Mouse (Mus musculus): ENCODE results near the gene Actbl2. TPM values are rescaled to one million over a fixed set of nuclear protein-coding genes. Genes with fewer than 3 reads are reported as not detected.

The Actbl2 gene
- not detected in 2 replicates for polyA plus RNA-seq (2011; ENCODE audit: insufficient read depth, insufficient read length, low read depth, missing spikeins)

GRCm38 (mm10) chr13:111254713-111255112 lies at the start of gene Actbl2:
Gene Actbl2 (plus strand): TSS chr13:111255013.
- Histone ChIP-seq H3K36me3 (ENCODE audit: control insufficient read depth, insufficient read depth, low read length, poor library complexity, severe bottlenecking) (no peaks in the 10 kb centered on the region), H3K4me1 (ENCODE audit: control insufficient read depth, insufficient read depth, low read length) (no peaks in the 10 kb centered on the region), H3K4me3 (ENCODE audit: low read depth, low read length) (no peak within 1 kb of the TSS), H3K9ac (ENCODE audit: low read depth, poor library complexity, severe bottlenecking) (no peak within 1 kb of the TSS), H3K9me3 (replicated peaks; ENCODE audit: control insufficient read depth, insufficient read depth, low read length, poor library complexity, severe bottlenecking) (no peaks in the 10 kb centered on the region), H3K27ac (ENCODE audit: insufficient read depth, low read length) (no peak within 1 kb of the TSS), H3K27me3 (ENCODE audit: control insufficient read depth, insufficient read depth, low read length, poor library complexity, severe bottlenecking) (no peaks in the 10 kb centered on the region; the same call in 1 of the 2 replicates)
- no peak for TF ChIP-seq CTCF (IDR thresholded peaks at IDR 0.05; ENCODE audit: low read depth, low read length)
- no peak for TF ChIP-seq POLR2A (IDR thresholded peaks at IDR 0.05; ENCODE audit: insufficient read depth, low read length)
- no peak for TF ChIP-seq EP300 (IDR thresholded peaks at IDR 0.05; ENCODE audit: insufficient read depth, low read depth, low read length)

GRCm38 (mm10) chr13:111210649-111211378 lies 44.0 kb upstream of the Actbl2 start:
- Histone ChIP-seq H3K36me3 (ENCODE audit: control insufficient read depth, insufficient read depth, low read length, poor library complexity, severe bottlenecking) (no peaks in the 10 kb centered on the region), H3K9ac (ENCODE audit: low read depth, poor library complexity, severe bottlenecking) (no peak overlapping the region), H3K27me3 (ENCODE audit: control insufficient read depth, insufficient read depth, low read length, poor library complexity, severe bottlenecking) (no peaks in the 10 kb centered on the region), H3K9me3 (replicated peaks; ENCODE audit: control insufficient read depth, insufficient read depth, low read length, poor library complexity, severe bottlenecking) (no peaks in the 10 kb centered on the region), H3K27ac (ENCODE audit: insufficient read depth, low read length) (no peak overlapping the region), H3K4me3 (ENCODE audit: low read depth, low read length) (no peak overlapping the region), H3K4me1 (ENCODE audit: control insufficient read depth, insufficient read depth, low read length) (no peaks in the 10 kb centered on the region)
- TF ChIP-seq CTCF (IDR thresholded peaks at IDR 0.05; ENCODE audit: low read depth, low read length): no peak
- no peak for TF ChIP-seq EP300 (IDR thresholded peaks at IDR 0.05; ENCODE audit: insufficient read depth, low read depth, low read length)
- TF ChIP-seq POLR2A (IDR thresholded peaks at IDR 0.05; ENCODE audit: insufficient read depth, low read length): no peak

- Histone ChIP-seq H3K27ac (ENCODE audit: insufficient read depth, low read length) (no peak overlapping the region), H3K4me1 (ENCODE audit: control insufficient read depth, insufficient read depth, low read length) (no peaks in the 10 kb centered on the region), H3K27me3 (ENCODE audit: control insufficient read depth, insufficient read depth, low read length, poor library complexity, severe bottlenecking) (no peaks in the 10 kb centered on the region), H3K36me3 (ENCODE audit: control insufficient read depth, insufficient read depth, low read length, poor library complexity, severe bottlenecking) (no peaks in the 10 kb centered on the region), H3K9me3 (replicated peaks; ENCODE audit: control insufficient read depth, insufficient read depth, low read length, poor library complexity, severe bottlenecking) (no peaks in the 10 kb centered on the region), H3K4me3 (ENCODE audit: low read depth, low read length) (no peak overlapping the region), H3K9ac (ENCODE audit: low read depth, poor library complexity, severe bottlenecking) (no peak overlapping the region)
- no peak for TF ChIP-seq POLR2A (IDR thresholded peaks at IDR 0.05; ENCODE audit: insufficient read depth, low read length)
- TF ChIP-seq CTCF (IDR thresholded peaks at IDR 0.05; ENCODE audit: low read depth, low read length): no peak
- TF ChIP-seq EP300 (IDR thresholded peaks at IDR 0.05; ENCODE audit: insufficient read depth, low read depth, low read length): no peak
These were observed 26.0 kb upstream of the Actbl2 start for GRCm38 (mm10) chr13:111228768-111229167.

- H3K9ac ChIP-seq (ENCODE audit: low read depth, poor library complexity, severe bottlenecking): no peak overlapping the region
- H3K4me1 ChIP-seq (ENCODE audit: control insufficient read depth, insufficient read depth, low read length): no peaks in the 10 kb centered on the region
- no peak overlapping the region for H3K4me3 ChIP-seq (ENCODE audit: low read depth, low read length)
- no peaks in the 10 kb centered on the region for H3K9me3 ChIP-seq (replicated peaks; ENCODE audit: control insufficient read depth, insufficient read depth, low read length, poor library complexity, severe bottlenecking)
- no peaks in the 10 kb centered on the region for H3K36me3 ChIP-seq (ENCODE audit: control insufficient read depth, insufficient read depth, low read length, poor library complexity, severe bottlenecking)
- no peak overlapping the region for H3K27ac ChIP-seq (ENCODE audit: insufficient read depth, low read length)
- no peaks in the 10 kb centered on the region for H3K27me3 ChIP-seq (ENCODE audit: control insufficient read depth, insufficient read depth, low read length, poor library complexity, severe bottlenecking)
- TF ChIP-seq CTCF (IDR thresholded peaks at IDR 0.05; ENCODE audit: low read depth, low read length) (no peak), EP300 (IDR thresholded peaks at IDR 0.05; ENCODE audit: insufficient read depth, low read depth, low read length) (no peak), POLR2A (IDR thresholded peaks at IDR 0.05; ENCODE audit: insufficient read depth, low read length) (no peak)
These were observed 25.3 kb upstream of the Actbl2 start for GRCm38 (mm10) chr13:111229541-111229940.

- Histone ChIP-seq H3K27me3 (ENCODE audit: control insufficient read depth, insufficient read depth, low read length, poor library complexity, severe bottlenecking) (no peaks in the 10 kb centered on the region), H3K4me1 (ENCODE audit: control insufficient read depth, insufficient read depth, low read length) (no peaks in the 10 kb centered on the region), H3K36me3 (ENCODE audit: control insufficient read depth, insufficient read depth, low read length, poor library complexity, severe bottlenecking) (no peaks in the 10 kb centered on the region), H3K27ac (ENCODE audit: insufficient read depth, low read length) (no peak overlapping the region), H3K4me3 (ENCODE audit: low read depth, low read length) (no peak overlapping the region), H3K9ac (ENCODE audit: low read depth, poor library complexity, severe bottlenecking) (no peak overlapping the region), H3K9me3 (replicated peaks; ENCODE audit: control insufficient read depth, insufficient read depth, low read length, poor library complexity, severe bottlenecking) (no peaks in the 10 kb centered on the region)
- no peak for TF ChIP-seq EP300 (IDR thresholded peaks at IDR 0.05; ENCODE audit: insufficient read depth, low read depth, low read length)
- TF ChIP-seq CTCF (IDR thresholded peaks at IDR 0.05; ENCODE audit: low read depth, low read length): no peak
- TF ChIP-seq POLR2A (IDR thresholded peaks at IDR 0.05; ENCODE audit: insufficient read depth, low read length): no peak
These were observed 22.4 kb upstream of the Actbl2 start for GRCm38 (mm10) chr13:111232416-111232815.

- H3K9ac ChIP-seq (ENCODE audit: low read depth, poor library complexity, severe bottlenecking): no peak overlapping the region
- no peaks in the 10 kb centered on the region for H3K27me3 ChIP-seq (ENCODE audit: control insufficient read depth, insufficient read depth, low read length, poor library complexity, severe bottlenecking)
- H3K4me1 ChIP-seq (ENCODE audit: control insufficient read depth, insufficient read depth, low read length): no peaks in the 10 kb centered on the region
- TF ChIP-seq EP300 (IDR thresholded peaks at IDR 0.05; ENCODE audit: insufficient read depth, low read depth, low read length) (no peak), CTCF (IDR thresholded peaks at IDR 0.05; ENCODE audit: low read depth, low read length) (no peak), POLR2A (IDR thresholded peaks at IDR 0.05; ENCODE audit: insufficient read depth, low read length) (no peak)
- no peak overlapping the region for H3K4me3 ChIP-seq (ENCODE audit: low read depth, low read length)
- H3K9me3 ChIP-seq (replicated peaks; ENCODE audit: control insufficient read depth, insufficient read depth, low read length, poor library complexity, severe bottlenecking): no peaks in the 10 kb centered on the region
- no peaks in the 10 kb centered on the region for H3K36me3 ChIP-seq (ENCODE audit: control insufficient read depth, insufficient read depth, low read length, poor library complexity, severe bottlenecking)
- H3K27ac ChIP-seq (ENCODE audit: insufficient read depth, low read length): no peak overlapping the region
These were observed 21.5 kb upstream of the Actbl2 start for GRCm38 (mm10) chr13:111233356-111233755.
